Mouse (Mus musculus) testis, adult 2 months (tissue): ENCODE measurements around the gene Lrch1. TPM values are rescaled to one million over a fixed set of nuclear protein-coding genes. Genes with fewer than 3 reads are reported as not detected.

ENCODE experiments used
- H3K27ac ChIP-seq: fragments of 200-500 bp; 2 replicates; pipeline ENCODE4 v1.5.1; 2012; ENCODE audit warnings: low read depth, low read length; ENCODE audit not compliant: control insufficient read depth, insufficient read depth
- H3K27me3 ChIP-seq: fragments of 200-500 bp; 2 replicates; pipeline ENCODE4 v1.6.1; 2012; ENCODE audit warnings: mild to moderate bottlenecking, low read length, moderate library complexity; ENCODE audit not compliant: control insufficient read depth, insufficient read depth
- H3K36me3 ChIP-seq: fragments of 200-500 bp; 2 replicates; pipeline ENCODE4 v1.6.1; 2012; ENCODE audit warnings: mild to moderate bottlenecking, low read length; ENCODE audit not compliant: control insufficient read depth, insufficient read depth
- H3K4me1 ChIP-seq: fragments of 200-500 bp; 2 replicates; pipeline ENCODE4 v1.6.1; 2012; ENCODE audit warnings: low read length; ENCODE audit not compliant: control insufficient read depth, insufficient read depth
- H3K4me3 ChIP-seq: fragments of 200-500 bp; 2 replicates; pipeline ENCODE4 v1.5.1; 2012; ENCODE audit warnings: low read depth, mild to moderate bottlenecking, low read length, moderate library complexity, mixed read lengths; ENCODE audit not compliant: control insufficient read depth
- CTCF ChIP-seq: fragments of 200-500 bp; IDR thresholded peaks from 2 replicates; pipeline ENCODE4 v1.5.1; 2012; ENCODE audit warnings: low read depth, mild to moderate bottlenecking, inconsistent platforms, low read length, moderate library complexity; ENCODE audit not compliant: control insufficient read depth, insufficient read depth, insufficient replicate concordance
- POLR2A ChIP-seq: fragments of 200-500 bp; IDR thresholded peaks from 2 replicates; pipeline ENCODE4 v1.6.1; 2012; ENCODE audit warnings: low read depth, mild to moderate bottlenecking, inconsistent platforms, low read length, moderate library complexity; ENCODE audit not compliant: control insufficient read depth
- polyA plus RNA-seq: library from polyadenylated mRNA; depleted of rRNA; stranded (reverse); fragments of >200 nt; gene quantifications from 2 replicates; pipeline ENCODE4 v1.2.3, GENCODE M21; 2012

Gene Lrch1
- polyA plus RNA-seq, 1 experiment, result 1.6 TPM

DNA sequence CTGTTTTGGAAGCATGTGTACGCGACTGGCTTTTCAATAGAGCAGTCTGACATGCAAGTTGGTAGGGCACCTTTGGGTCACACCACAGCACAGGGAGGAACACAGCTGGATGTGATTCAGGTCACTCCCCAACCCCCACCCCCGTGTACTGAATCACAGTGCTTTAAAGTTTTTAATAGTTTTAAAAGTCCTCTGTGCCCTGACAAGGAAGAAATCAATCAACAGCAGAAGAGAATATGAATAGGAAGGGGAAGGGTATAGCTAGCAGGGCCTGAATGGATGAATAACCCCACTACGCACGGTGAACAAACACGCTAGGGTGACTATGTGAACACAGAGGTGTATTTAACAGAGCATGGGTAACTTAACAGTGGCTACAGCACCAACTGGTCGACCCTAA lies 6.1 kb downstream of the Lrch1 start:
- Histone ChIP-seq H3K4me1 (no peaks in the 10 kb centered on the region; the same call in 1 of the 2 replicates), H3K27me3 (no peaks in the 10 kb centered on the region), H3K27ac (no peak overlapping the region), H3K4me3 (no peak overlapping the region), H3K36me3 (no peaks in the 10 kb centered on the region)
- TF ChIP-seq POLR2A (no peak), CTCF (no peak)

DNA sequence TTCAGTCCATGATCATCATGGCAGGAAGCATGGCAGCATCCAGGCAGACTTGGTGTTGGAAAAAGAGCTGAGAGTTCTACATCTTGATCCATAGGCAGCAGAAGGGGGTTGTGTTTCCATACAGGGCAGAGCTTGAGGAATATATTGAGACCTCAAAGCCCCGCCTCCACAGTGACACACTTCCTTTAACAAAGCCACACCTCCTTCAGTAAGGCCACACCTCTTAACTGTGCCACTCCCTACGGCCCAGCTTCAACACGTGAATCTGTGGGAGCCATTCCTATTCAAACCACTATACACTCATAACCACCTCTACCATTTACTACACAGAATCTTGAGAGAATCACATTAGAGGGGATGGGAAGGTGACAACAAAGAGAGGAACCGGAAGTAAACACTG lies 6.9 kb downstream of the Lrch1 start:
- no peaks in the 10 kb centered on the region for H3K36me3 ChIP-seq
- no peak overlapping the region for H3K27ac ChIP-seq
- no peaks in the 10 kb centered on the region for H3K27me3 ChIP-seq
- H3K4me1 ChIP-seq, result no peaks in the 10 kb centered on the region
- H3K4me3 ChIP-seq, result no peak overlapping the region
- TF ChIP-seq POLR2A (no peak), CTCF (no peak)

DNA sequence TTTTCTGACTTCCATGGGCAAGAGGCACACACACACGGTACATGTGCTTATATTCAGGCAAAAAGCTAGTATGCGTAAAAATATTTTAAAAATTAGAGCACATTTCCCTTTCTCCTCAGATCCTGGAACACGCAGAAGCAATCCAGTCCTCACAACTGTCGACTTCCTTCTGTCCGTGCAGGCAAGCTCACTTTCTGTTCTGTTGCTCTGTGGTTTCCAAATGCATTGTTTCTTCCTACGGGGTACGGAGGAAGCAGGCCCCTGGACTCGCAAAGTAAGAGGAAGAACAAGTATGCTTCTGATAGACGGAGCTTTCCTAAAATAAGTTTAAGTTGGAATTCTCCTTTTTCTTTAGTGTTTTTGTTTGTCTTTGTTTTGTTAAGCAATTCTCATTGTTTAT lies 8.3 kb downstream of the Lrch1 start:
- Histone ChIP-seq H3K27ac (no peak overlapping the region), H3K4me3 (no peak overlapping the region), H3K36me3 (no peaks in the 10 kb centered on the region), H3K27me3 (no peaks in the 10 kb centered on the region), H3K4me1 (peaks cover 2% of the 10 kb centered on the region; the same call in 1 of the 2 replicates)
- TF ChIP-seq CTCF (no peak), POLR2A (no peak)

DNA sequence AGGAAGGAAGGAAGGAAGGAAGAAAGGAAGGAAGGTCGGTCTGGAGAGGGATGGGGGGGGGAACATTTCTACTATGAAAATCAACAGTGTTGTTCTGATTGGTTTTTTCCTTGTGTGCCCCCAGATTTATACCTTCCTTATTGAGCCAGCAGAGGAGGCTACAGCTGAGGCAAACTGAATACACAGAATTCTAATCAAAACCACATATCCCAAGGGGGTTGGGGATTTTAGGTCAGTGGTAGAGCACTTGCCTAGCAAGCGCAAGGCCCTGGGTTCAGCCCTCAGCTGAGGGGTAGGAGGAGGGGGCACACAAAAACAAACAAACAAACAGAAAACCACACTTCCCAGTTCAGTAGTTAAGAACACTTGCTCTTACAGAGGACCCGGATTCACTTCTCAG lies 8.8 kb downstream of the Lrch1 start:
- H3K27ac ChIP-seq, result no peak overlapping the region

DNA sequence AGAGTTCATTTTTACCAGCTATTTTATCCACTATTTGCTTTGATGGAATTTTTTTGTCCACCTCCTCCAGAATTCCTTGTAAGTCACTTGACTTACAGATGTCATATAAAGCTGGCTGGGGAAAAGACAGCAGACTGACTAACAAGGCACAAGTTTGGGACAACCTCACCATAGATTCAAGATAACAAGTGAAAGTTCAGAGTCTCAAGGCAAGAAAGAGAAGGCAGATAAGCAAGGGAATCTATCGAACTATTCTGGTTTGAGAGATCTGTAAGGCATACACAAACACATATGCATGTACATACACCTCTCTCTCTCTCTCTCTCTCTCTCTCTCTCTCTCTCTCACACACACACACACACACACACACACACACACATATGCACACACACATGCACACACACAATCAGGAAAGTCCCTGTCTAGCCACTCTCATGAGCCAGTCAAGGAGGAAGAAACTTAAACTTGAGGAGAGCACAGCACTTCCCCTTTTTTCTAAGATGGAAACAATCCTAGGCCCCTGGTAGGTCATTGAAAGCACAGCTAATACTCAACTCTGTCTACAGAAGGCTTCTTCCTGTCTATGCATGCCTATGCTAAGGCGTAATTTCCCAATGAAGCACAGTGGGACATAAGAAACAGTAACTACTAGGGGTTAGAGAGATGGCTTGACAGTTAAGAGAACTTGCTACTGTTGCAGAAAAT lies 11.0 kb downstream of the Lrch1 start:
- Histone ChIP-seq H3K36me3 (no peaks in the 10 kb centered on the region), H3K4me3 (no peak overlapping the region)
- TF ChIP-seq CTCF (no peak), POLR2A (no peak)

More for the DNA sequence above, 8.8 kb downstream of the Lrch1 start:
- no peaks in the 10 kb centered on the region for H3K27me3 ChIP-seq
- TF ChIP-seq POLR2A, result no peak
- TF ChIP-seq CTCF, result no peak
- H3K4me3 ChIP-seq, result no peak overlapping the region
- peaks cover 2% of the 10 kb centered on the region; the same call in 1 of the 2 replicates for H3K4me1 ChIP-seq
- H3K36me3 ChIP-seq, result no peaks in the 10 kb centered on the region

DNA sequence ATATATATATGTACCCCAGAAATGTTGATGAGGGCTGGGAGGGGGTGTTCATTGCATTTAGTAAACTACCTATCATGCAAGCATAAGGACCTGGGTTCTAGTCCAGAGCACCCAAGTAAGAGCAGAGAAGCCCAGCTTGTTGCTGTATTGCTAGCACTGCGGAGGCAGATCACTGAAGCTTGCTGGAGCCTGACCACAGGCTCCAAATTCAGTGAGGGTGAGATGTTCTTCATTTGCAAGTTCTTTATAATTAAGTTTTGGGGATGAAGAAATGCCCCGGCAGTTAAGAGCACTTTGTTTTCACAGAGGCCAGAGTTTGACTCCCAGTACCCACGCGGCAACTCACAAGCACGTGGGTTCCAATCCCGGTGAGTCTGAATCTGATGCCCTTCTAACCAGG lies 12.6 kb downstream of the Lrch1 start:
- no peak overlapping the region for H3K4me3 ChIP-seq
- peaks cover 2% of the 10 kb centered on the region; the same call in 1 of the 2 replicates for H3K4me1 ChIP-seq
- H3K36me3 ChIP-seq, result no peaks in the 10 kb centered on the region
- no peak for TF ChIP-seq POLR2A
- no peak for TF ChIP-seq CTCF
- no peak overlapping the region for H3K27ac ChIP-seq
- no peaks in the 10 kb centered on the region for H3K27me3 ChIP-seq

More for the DNA sequence above, 11.0 kb downstream of the Lrch1 start:
- no peaks in the 10 kb centered on the region for H3K27me3 ChIP-seq
- no peak overlapping the region for H3K27ac ChIP-seq
- peaks cover 2% of the 10 kb centered on the region; the same call in 1 of the 2 replicates for H3K4me1 ChIP-seq

DNA sequence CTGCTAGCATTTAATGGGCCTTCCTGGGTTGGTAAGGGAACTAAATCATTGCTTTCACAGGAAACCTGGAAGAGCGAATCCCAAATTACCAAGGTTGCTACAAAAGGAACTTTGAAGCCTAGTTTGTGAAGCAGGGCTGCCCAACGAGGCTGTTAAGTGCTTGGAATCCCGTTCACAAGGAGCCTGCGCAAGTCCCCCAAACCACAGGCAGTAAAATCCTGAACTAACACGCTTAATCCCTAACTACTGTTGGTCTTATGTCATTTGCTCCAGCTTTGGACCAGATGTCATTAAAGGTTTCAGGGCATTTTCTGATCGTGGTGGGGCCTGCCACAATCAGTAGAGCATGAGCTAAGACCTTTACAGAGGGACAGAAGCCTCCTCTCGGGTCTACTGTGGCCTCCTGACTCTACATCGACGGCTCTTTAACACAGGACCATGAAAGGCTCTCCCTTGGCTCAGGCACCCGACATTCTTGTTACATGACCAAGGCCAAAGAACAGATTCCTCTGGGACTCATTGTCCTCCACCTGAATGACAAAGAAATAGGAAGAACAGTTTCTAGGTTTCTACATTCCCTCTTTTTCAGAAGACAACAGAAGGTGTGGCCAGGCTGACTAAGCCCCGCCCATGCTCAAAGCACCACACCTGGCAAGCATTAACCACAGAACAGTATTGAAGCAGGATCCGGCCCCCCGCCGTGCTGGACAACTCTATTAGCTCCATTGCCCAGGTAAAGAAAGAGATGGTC lies 13.5 kb downstream of the Lrch1 start:
- H3K27ac ChIP-seq, result no peak overlapping the region
- no peaks in the 10 kb centered on the region for H3K27me3 ChIP-seq
- peaks cover 2% of the 10 kb centered on the region; the same call in 1 of the 2 replicates for H3K4me1 ChIP-seq
- TF ChIP-seq POLR2A, result no peak
- TF ChIP-seq CTCF, result no peak
- no peak overlapping the region for H3K4me3 ChIP-seq
- H3K36me3 ChIP-seq, result no peaks in the 10 kb centered on the region
